Mouse (Mus musculus): ENCODE measurements at regions not wholly inside any gene's neighbourhood (a gene's known extent, or its start where the extent isn't known, plus 50 kb on each side); places are given as distances from the start of the nearest gene placed in this dataset.

GRCm38 (mm10) chr4:50291397-50291945 is 445.9 kb upstream of the Grin3a start:
- Histone ChIP-seq H3K36me3 (no peaks in the 10 kb centered on the region), H3K9ac (replicated peaks) (no peak overlapping the region), H3K9me3 (no peaks in the 10 kb centered on the region), H3K4me2 (replicated peaks) (no peak overlapping the region), H3K4me1 (0 out of 2 replicates have a peak, but pooled peaks cover 3% of the 10 kb centered on the region), H3K27ac (replicated peaks) (peak overlapping the region; percentile 43; the same call in 1 of the 2 replicates), H3K4me3 (no peak overlapping the region), H3K27me3 (no peaks in the 10 kb centered on the region)
- peak; percentile 60 for ATAC-seq (replicated peaks)
- 56% methylated on average over 3 of the region's 3 CpGs for WGBS

GRCm38 (mm10) chr4:50286602-50287001 is 441.1 kb upstream of the Grin3a start:
- WGBS: 75% methylated on average over 2 of the region's 2 CpGs
- Histone ChIP-seq H3K4me1 (0 out of 2 replicates have a peak, but pooled peaks cover under 1% of the 10 kb centered on the region), H3K9ac (replicated peaks) (no peak overlapping the region), H3K4me3 (no peak overlapping the region), H3K9me3 (no peaks in the 10 kb centered on the region), H3K36me3 (no peaks in the 10 kb centered on the region), H3K27me3 (no peaks in the 10 kb centered on the region), H3K4me2 (replicated peaks) (no peak overlapping the region), H3K27ac (replicated peaks) (no peak overlapping the region)
- no peak for ATAC-seq (replicated peaks)

GRCm38 (mm10) chr4:50259012-50259601 is 413.6 kb upstream of the Grin3a start:
- H3K4me1 ChIP-seq: no peaks in the 10 kb centered on the region
- no peaks in the 10 kb centered on the region for H3K27me3 ChIP-seq
- no peaks in the 10 kb centered on the region for H3K36me3 ChIP-seq
- H3K4me3 ChIP-seq: no peak overlapping the region
- no peak overlapping the region for H3K27ac ChIP-seq (replicated peaks)
- WGBS: 67% methylated on average over 2 of the region's 2 CpGs
- H3K9me3 ChIP-seq: no peaks in the 10 kb centered on the region
- no peak overlapping the region for H3K4me2 ChIP-seq (replicated peaks)
- H3K9ac ChIP-seq (replicated peaks): no peak overlapping the region
- peak; percentile 75 for ATAC-seq (replicated peaks)

- Histone ChIP-seq H3K36me3 (no peaks in the 10 kb centered on the region), H3K27ac (replicated peaks) (no peak overlapping the region), H3K9me3 (no peaks in the 10 kb centered on the region), H3K9ac (replicated peaks) (no peak overlapping the region), H3K27me3 (no peaks in the 10 kb centered on the region), H3K4me1 (no peaks in the 10 kb centered on the region), H3K4me3 (no peak overlapping the region), H3K4me2 (replicated peaks) (no peak overlapping the region)
- WGBS: 81% methylated on average over 1 of the region's 1 CpGs
- ATAC-seq (replicated peaks): no peak
Observed at GRCm38 (mm10) chr4:50242042-50242441, 396.5 kb upstream of the Grin3a start.

- ATAC-seq (replicated peaks): no peak
- Histone ChIP-seq H3K4me1 (no peaks in the 10 kb centered on the region), H3K4me3 (no peak overlapping the region), H3K27me3 (no peaks in the 10 kb centered on the region), H3K36me3 (no peaks in the 10 kb centered on the region), H3K27ac (replicated peaks) (no peak overlapping the region), H3K9me3 (no peaks in the 10 kb centered on the region), H3K4me2 (replicated peaks) (no peak overlapping the region), H3K9ac (replicated peaks) (no peak overlapping the region)
- WGBS: 53% methylated on average over 2 of the region's 2 CpGs
Observed at GRCm38 (mm10) chr4:50240951-50241350, 395.4 kb upstream of the Grin3a start.

GRCm38 (mm10) chr4:50239386-50239785 is 393.8 kb upstream of the Grin3a start:
- Histone ChIP-seq H3K4me3 (no peak overlapping the region), H3K9ac (replicated peaks) (no peak overlapping the region), H3K27me3 (no peaks in the 10 kb centered on the region), H3K4me1 (no peaks in the 10 kb centered on the region), H3K27ac (replicated peaks) (no peak overlapping the region), H3K9me3 (no peaks in the 10 kb centered on the region), H3K36me3 (no peaks in the 10 kb centered on the region), H3K4me2 (replicated peaks) (no peak overlapping the region)
- 97% methylated on average over 2 of the region's 2 CpGs for WGBS
- ATAC-seq (replicated peaks): no peak

GRCm38 (mm10) chr4:50235476-50235875 is 389.9 kb upstream of the Grin3a start:
- Histone ChIP-seq H3K36me3 (no peaks in the 10 kb centered on the region), H3K9me3 (no peaks in the 10 kb centered on the region), H3K4me1 (no peaks in the 10 kb centered on the region), H3K4me3 (no peak overlapping the region), H3K4me2 (replicated peaks) (no peak overlapping the region), H3K27me3 (no peaks in the 10 kb centered on the region), H3K27ac (replicated peaks) (no peak overlapping the region), H3K9ac (replicated peaks) (no peak overlapping the region)
- 70% methylated on average over 3 of the region's 3 CpGs for WGBS
- ATAC-seq (replicated peaks): no peak

GRCm38 (mm10) chr4:50203348-50203747 is 357.8 kb upstream of the Grin3a start:
- H3K4me1 ChIP-seq: no peaks in the 10 kb centered on the region

GRCm38 (mm10) chr4:50177196-50177595 is 331.7 kb upstream of the Grin3a start:
- no peak overlapping the region for H3K27ac ChIP-seq (replicated peaks)
- no peak overlapping the region for H3K4me2 ChIP-seq (replicated peaks)
- H3K36me3 ChIP-seq: no peaks in the 10 kb centered on the region
- H3K4me3 ChIP-seq: no peak overlapping the region
- H3K9me3 ChIP-seq: no peaks in the 10 kb centered on the region
- no peak for ATAC-seq (replicated peaks)
- no peaks in the 10 kb centered on the region for H3K27me3 ChIP-seq
- no peak overlapping the region for H3K9ac ChIP-seq (replicated peaks)
- no peaks in the 10 kb centered on the region for H3K4me1 ChIP-seq

More at GRCm38 (mm10) chr4:50203348-50203747, 357.8 kb upstream of the Grin3a start:
- no peaks in the 10 kb centered on the region for H3K9me3 ChIP-seq
- H3K27me3 ChIP-seq: no peaks in the 10 kb centered on the region
- H3K9ac ChIP-seq (replicated peaks): no peak overlapping the region
- ATAC-seq (replicated peaks): no peak
- H3K4me2 ChIP-seq (replicated peaks): no peak overlapping the region
- WGBS: 64% methylated on average over 3 of the region's 3 CpGs
- H3K27ac ChIP-seq (replicated peaks): no peak overlapping the region
- H3K4me3 ChIP-seq: no peak overlapping the region
- no peaks in the 10 kb centered on the region for H3K36me3 ChIP-seq

GRCm38 (mm10) chr4:50176656-50177055 is 331.1 kb upstream of the Grin3a start:
- Histone ChIP-seq H3K27me3 (no peaks in the 10 kb centered on the region), H3K9ac (replicated peaks) (no peak overlapping the region), H3K4me2 (replicated peaks) (no peak overlapping the region), H3K27ac (replicated peaks) (no peak overlapping the region), H3K36me3 (no peaks in the 10 kb centered on the region), H3K4me3 (no peak overlapping the region), H3K4me1 (no peaks in the 10 kb centered on the region), H3K9me3 (no peaks in the 10 kb centered on the region)
- ATAC-seq (replicated peaks): no peak
- WGBS: 89% methylated on average over 2 of the region's 2 CpGs

- ATAC-seq (replicated peaks): no peak
- Histone ChIP-seq H3K9ac (replicated peaks) (no peak overlapping the region), H3K9me3 (no peaks in the 10 kb centered on the region), H3K27ac (replicated peaks) (no peak overlapping the region), H3K4me1 (no peaks in the 10 kb centered on the region), H3K27me3 (no peaks in the 10 kb centered on the region), H3K36me3 (no peaks in the 10 kb centered on the region), H3K4me3 (no peak overlapping the region), H3K4me2 (replicated peaks) (no peak overlapping the region)
- 81% methylated on average over 2 of the region's 2 CpGs for WGBS
Observed at GRCm38 (mm10) chr4:50160893-50161292, 315.3 kb upstream of the Grin3a start.

- H3K27ac ChIP-seq (replicated peaks): no peak overlapping the region
- no peak overlapping the region for H3K4me3 ChIP-seq
- no peaks in the 10 kb centered on the region for H3K36me3 ChIP-seq
- H3K9me3 ChIP-seq: no peaks in the 10 kb centered on the region
- no peaks in the 10 kb centered on the region for H3K4me1 ChIP-seq
- H3K27me3 ChIP-seq: no peaks in the 10 kb centered on the region
- no peak for ATAC-seq (replicated peaks)
- no peak overlapping the region for H3K9ac ChIP-seq (replicated peaks)
- H3K4me2 ChIP-seq (replicated peaks): no peak overlapping the region
Observed at GRCm38 (mm10) chr4:50145926-50146325, 300.4 kb upstream of the Grin3a start.

GRCm38 (mm10) chr4:50130262-50130661 is 284.7 kb upstream of the Grin3a start:
- Histone ChIP-seq H3K36me3 (no peaks in the 10 kb centered on the region), H3K9ac (replicated peaks) (no peak overlapping the region), H3K4me1 (no peaks in the 10 kb centered on the region), H3K9me3 (no peaks in the 10 kb centered on the region), H3K4me3 (no peak overlapping the region), H3K4me2 (replicated peaks) (no peak overlapping the region), H3K27ac (replicated peaks) (no peak overlapping the region), H3K27me3 (no peaks in the 10 kb centered on the region)
- ATAC-seq (replicated peaks): no peak
- whole genome bisulfite sequencing: 63% methylated on average over 1 of the region's 1 CpGs
